Mouse (Mus musculus) kidney, embryonic 16.5 days (tissue): ENCODE data around the gene Gnat1. TPM values are rescaled to one million over a fixed set of nuclear protein-coding genes. Genes with fewer than 3 reads are reported as not detected.
A peak's percentile ranks its signal among the peaks of the same experiment; 100 is the strongest.

Experiments used
- ATAC-seq: fragments of 200-750 bp; cut with Nextera tagmentation; 2 replicates; pipeline ENCODE4 v1.8.0; 2017; ENCODE audit warnings: moderate TSS enrichment; ENCODE audit not compliant: low FRiP score, low TSS enrichment
- H3K27ac ChIP-seq: fragments of 300-500 bp; sonication (generic); 2 replicates; pipeline ENCODE4 v1.5.1; 2014; ENCODE audit warnings: low read length
- H3K27me3 ChIP-seq: fragments of 300-500 bp; sonication (generic); 2 replicates; pipeline ENCODE4 v1.6.1; 2014; ENCODE audit warnings: low read length, control low read depth, mixed read lengths; ENCODE audit not compliant: insufficient read depth
- H3K36me3 ChIP-seq: fragments of 300-500 bp; sonication (generic); 2 replicates; pipeline ENCODE4 v1.6.1; 2014; ENCODE audit warnings: low read length, control low read depth, mixed read lengths; ENCODE audit not compliant: insufficient read depth
- H3K4me1 ChIP-seq: fragments of 300-500 bp; sonication (generic); 2 replicates; pipeline ENCODE4 v1.6.1; 2014; ENCODE audit warnings: low read length, control low read depth, mixed read lengths; ENCODE audit not compliant: insufficient read depth
- H3K4me2 ChIP-seq: fragments of 300-500 bp; sonication (generic); replicated peaks from 2 replicates; pipeline ENCODE4 v1.6.1; 2014; ENCODE audit warnings: low read depth, low read length
- H3K4me3 ChIP-seq: fragments of 300-500 bp; sonication (generic); 2 replicates; pipeline ENCODE4 v1.5.1; 2014; ENCODE audit warnings: mild to moderate bottlenecking, low read length
- H3K9ac ChIP-seq: fragments of 300-500 bp; sonication (generic); replicated peaks from 2 replicates; pipeline ENCODE4 v1.6.1; 2014; ENCODE audit warnings: low read length
- H3K9me3 ChIP-seq: fragments of 300-500 bp; sonication (generic); 2 replicates; pipeline ENCODE4 v1.6.1; 2016; ENCODE audit warnings: low read length, control low read depth
- WGBS: fragments of 180-500 bp; shearing (Covaris S2); extraction: QIAGEN DNeasy Blood & Tissue Kit; methylation state at CpG from one replicate; pipeline ENCODE4 v1.1.7; 2014; 5-methylcytosine and 5-hydroxymethylcytosine counted together
- polyA plus RNA-seq: library from polyadenylated mRNA; unstranded; fragments of >200 nt; fragmentation: Nextera tagmentation; extraction: Ambion mirVana; gene quantifications from 2 replicates; pipeline ENCODE4 v1.2.1, GENCODE M21; 2015

The Gnat1 gene
- polyA plus RNA-seq, 1 experiment from 2014 or later, result 2.8 TPM

DNA sequence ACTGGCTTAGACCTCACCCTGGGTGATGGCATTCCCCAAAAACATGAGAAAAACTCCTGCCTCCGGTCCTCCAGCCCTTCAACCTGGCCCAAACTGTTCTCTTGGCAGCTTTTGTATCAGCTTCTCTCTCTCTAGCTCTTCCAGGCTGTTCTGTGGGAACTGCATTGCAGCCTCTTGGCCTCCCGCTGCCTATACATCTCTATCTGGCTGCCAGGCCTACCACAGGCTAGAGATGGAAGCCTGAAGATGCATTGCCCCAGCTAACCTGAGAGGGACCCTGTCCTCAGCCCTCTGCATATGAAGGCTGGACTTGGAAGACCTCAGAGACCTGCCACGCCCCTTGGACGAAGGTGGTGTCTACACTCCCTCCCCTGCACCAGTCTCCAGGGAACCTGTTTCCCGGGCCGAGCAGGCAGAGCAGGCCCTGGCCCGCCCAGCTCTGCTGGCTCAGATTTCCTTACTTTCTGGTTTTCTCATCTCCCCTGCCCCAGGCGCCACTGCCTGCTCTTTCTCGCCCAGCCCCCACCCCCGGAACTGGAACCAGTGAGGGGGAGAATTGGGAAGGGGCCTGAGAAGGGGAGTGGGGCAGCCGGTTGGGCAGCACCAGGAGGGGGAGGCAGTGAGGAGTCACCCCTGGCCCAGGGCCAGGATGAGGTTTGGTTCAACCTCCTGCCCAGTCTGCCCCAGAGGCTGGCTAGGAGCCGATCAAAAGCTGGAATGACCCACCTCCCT is 34.9 kb upstream of the Gnat1 start:
- peaks cover 48% of the 10 kb centered on the region for H3K4me1 ChIP-seq
- peak; percentile 77 for ATAC-seq
- no peaks in the 10 kb centered on the region for H3K27me3 ChIP-seq
- peak overlapping the region; percentile 94 for H3K27ac ChIP-seq
- 0 out of 2 replicates have a peak overlapping the region, but pooled peaks have one; percentile 11 for H3K4me2 ChIP-seq
- H3K9me3 ChIP-seq, result no peaks in the 10 kb centered on the region
- no peak overlapping the region for H3K4me3 ChIP-seq
- peak overlapping the region; percentile 41 for H3K9ac ChIP-seq
- no peaks in the 10 kb centered on the region for H3K36me3 ChIP-seq
- WGBS, result 9% methylated on average over 12 of the region's 12 CpGs

DNA sequence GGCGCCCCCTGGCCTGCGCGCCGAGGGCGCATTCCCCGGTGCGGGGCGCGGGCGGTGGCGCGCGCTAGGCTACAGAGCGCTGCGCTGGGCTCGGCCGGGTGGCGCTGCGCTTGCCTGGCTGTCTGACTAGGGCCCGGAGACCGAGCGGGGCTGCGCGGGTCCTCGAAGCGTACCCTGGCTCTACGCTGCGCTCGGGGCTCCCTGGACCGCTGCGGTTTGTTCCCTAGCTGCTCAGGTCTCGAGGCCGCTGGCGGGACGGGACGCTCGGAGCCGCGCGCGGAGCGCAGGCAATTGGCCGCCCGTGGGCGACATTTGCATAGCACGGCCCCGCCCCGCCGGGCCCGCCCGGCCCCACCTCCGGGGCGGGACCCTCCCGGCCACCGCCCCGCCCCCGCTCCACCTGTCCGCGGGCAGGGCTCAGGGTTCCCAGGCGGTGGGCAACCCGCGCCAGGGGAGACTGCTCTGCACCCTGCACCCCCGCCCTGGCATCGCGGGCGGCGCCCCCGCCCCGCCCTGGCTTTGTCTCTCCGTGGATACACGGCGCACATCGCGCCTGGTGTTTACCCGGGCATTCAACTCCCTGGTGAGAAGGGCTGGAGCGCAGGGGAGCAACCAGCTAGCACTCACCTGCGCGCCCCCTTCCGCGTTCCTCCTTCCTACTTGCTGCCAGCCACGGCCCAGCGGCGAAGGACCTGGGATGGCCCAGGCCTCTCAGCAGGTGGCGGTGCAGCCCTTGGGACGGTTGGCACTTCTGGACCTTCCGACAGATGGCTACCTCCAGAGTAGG is 30.4 kb upstream of the Gnat1 start, which contains the start of gene Sema3f:
Gene Sema3f, minus strand, starts transcription at position 779 of the 787 bp plus-strand sequence.
- Histone ChIP-seq H3K9ac (peak within 1 kb of the TSS; percentile 92), H3K36me3 (no peaks in the 10 kb centered on the region), H3K4me2 (peak within 1 kb of the TSS; percentile 88), H3K9me3 (no peaks in the 10 kb centered on the region), H3K27ac (peak within 1 kb of the TSS; percentile 91), H3K4me3 (peak within 1 kb of the TSS; percentile 80), H3K27me3 (no peaks in the 10 kb centered on the region), H3K4me1 (peaks cover 62% of the 10 kb centered on the region)
- peak; percentile 80 for ATAC-seq
- WGBS, result under 1% methylated on average over 76 of the region's 86 CpGs

DNA sequence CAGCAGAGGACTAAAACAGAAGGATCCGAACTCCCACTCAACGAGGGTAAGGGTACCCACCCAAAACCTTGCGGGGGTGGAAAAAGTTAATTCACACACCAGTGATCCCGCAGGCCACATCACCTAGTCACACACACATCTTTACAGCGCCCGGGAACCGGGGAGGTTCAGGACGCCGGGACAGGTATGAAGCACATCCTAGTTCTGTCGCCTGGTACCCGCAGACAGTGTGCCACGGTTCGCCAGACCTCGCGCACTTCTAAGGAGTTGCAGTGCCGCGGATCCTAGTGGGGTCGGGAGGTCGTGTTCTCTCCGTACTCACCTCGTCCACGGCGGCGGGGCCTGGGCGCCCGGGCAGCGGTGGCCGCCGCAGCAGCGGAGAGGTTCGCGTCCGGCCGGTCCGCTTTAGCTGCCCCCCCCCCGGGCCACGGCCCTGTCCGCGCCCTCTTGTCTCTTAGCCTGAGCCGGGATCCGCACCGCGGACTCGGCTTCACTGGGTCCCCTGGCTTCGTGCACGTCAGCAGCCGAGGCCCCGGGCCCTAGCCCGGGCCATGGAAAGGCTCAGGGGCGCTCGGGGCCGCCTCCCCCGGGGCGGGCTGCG is 29.7 kb upstream of the Gnat1 start:
- peaks cover 62% of the 10 kb centered on the region for H3K4me1 ChIP-seq
- WGBS, result under 1% methylated on average over 55 of the region's 55 CpGs
- H3K27me3 ChIP-seq, result no peaks in the 10 kb centered on the region
- H3K36me3 ChIP-seq, result 0 out of 2 replicates have a peak, but pooled peaks cover 4% of the 10 kb centered on the region
- ATAC-seq, result no peak
- H3K9me3 ChIP-seq, result no peaks in the 10 kb centered on the region
- peak overlapping the region; percentile 88 for H3K4me2 ChIP-seq
- H3K4me3 ChIP-seq, result peak overlapping the region; percentile 80
- peak overlapping the region; percentile 92 for H3K9ac ChIP-seq
- H3K27ac ChIP-seq, result peak overlapping the region; percentile 91

DNA sequence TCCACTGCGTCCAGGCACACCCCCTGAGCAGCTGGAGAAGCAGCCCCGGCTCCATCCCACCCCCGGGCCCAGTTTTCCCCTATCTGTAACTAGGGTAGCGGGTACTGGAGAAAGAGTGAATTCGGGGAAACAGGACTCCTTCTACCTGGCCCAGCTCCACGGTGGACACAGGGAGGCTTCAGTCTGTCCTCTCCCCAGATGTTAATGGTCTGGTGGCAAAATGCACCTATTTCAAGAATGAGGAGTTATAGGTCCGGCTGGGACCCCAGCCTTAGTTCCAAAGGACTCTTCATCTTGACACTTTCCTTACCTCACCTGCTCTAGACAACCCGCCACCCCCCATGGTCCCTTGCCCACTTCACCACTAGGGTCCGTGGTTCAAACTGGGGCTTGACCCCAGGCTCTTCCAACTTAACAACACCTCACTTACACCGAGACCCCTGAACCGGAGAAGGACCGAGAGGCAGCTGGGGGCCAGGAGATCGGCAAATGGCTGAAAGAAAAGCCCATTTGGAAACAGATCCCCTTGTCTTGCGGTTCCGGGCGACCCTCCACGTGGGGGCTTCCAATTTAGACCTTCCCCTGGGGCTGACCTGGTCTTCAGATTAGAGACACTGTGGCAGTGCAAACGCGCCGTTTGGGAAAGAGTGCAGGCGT is 29.1 kb upstream of the Gnat1 start:
- H3K4me2 ChIP-seq, result peak overlapping the region; percentile 88
- 2% methylated on average over 21 of the region's 21 CpGs for WGBS
- ATAC-seq, result no peak
- 0 out of 2 replicates have a peak, but pooled peaks cover 10% of the 10 kb centered on the region for H3K36me3 ChIP-seq
- H3K4me3 ChIP-seq, result peak overlapping the region; percentile 80
- peaks cover 62% of the 10 kb centered on the region for H3K4me1 ChIP-seq
- peak overlapping the region; percentile 91 for H3K27ac ChIP-seq
- H3K9ac ChIP-seq, result peak overlapping the region; percentile 92
- no peaks in the 10 kb centered on the region for H3K9me3 ChIP-seq
- no peaks in the 10 kb centered on the region for H3K27me3 ChIP-seq

DNA sequence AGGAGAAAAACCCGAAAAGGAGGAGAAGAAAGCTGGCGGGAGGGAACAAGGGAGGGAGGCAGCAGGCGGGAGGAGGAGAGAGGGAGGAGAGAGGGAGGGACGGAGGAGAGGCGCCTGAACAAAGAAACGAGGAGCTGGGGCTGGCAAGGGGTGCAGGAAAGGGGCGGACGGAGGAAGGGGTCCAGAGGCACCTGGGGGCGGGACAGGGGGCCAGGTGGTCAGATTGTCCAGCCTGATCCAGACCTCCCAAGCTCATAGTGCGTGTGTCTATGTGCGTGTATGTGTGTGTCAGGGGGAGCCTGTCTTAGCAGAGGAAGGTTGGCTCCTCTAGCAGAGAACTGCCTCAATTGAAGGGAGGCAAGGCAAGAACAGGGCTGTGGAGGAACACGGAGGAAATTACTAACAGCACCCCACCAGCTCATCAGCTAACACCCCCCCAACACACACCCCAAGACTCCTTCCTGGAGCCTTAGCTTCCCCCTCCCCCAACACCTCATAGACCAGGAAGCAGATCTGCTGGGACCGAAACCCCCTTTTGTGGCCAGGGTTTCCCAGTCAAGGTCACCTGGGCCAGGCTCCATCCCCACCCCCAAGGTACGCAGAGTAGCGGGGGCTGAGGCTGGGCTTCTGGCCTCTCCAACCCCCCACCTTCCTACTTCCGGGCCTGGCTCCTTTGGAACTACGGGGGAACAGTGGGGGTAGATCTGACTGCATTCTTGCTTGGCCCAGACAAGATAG is 28.4 kb upstream of the Gnat1 start:
- Histone ChIP-seq H3K36me3 (0 out of 2 replicates have a peak, but pooled peaks cover 10% of the 10 kb centered on the region), H3K4me2 (peak overlapping the region; percentile 88), H3K27me3 (no peaks in the 10 kb centered on the region), H3K4me1 (peaks cover 62% of the 10 kb centered on the region), H3K9me3 (no peaks in the 10 kb centered on the region), H3K9ac (peak overlapping the region; percentile 92), H3K4me3 (peak overlapping the region; percentile 80), H3K27ac (peak overlapping the region; percentile 91)
- ATAC-seq, result no peak
- 5% methylated on average over 17 of the region's 17 CpGs for WGBS

DNA sequence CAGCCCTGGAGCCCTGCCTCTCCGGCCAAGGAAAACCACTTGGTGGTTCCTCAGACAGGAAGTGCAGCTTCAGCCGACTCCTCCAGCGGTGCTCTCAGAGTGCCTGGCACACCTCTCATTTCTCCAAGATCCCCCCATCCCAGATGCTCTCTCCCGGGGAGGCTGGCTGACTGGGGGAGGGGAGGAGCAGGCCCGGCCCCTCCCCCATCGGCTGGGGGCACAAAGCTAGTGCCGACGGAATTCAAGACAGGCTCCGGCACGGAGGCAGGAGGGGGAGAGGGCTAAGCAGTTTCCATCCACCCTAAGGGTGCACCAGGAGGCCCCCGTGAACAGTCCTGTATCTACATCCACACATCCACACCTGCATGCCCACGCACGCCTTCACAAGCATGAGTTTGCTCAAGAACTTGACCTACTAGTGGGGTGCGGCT is 27.3 kb upstream of the Gnat1 start:
- 3% methylated on average over 14 of the region's 14 CpGs for WGBS
- no peaks in the 10 kb centered on the region for H3K27me3 ChIP-seq
- no peaks in the 10 kb centered on the region for H3K9me3 ChIP-seq
- peak overlapping the region; percentile 80 for H3K4me3 ChIP-seq
- H3K4me1 ChIP-seq, result peaks cover 71% of the 10 kb centered on the region
- peak overlapping the region; percentile 91 for H3K27ac ChIP-seq
- ATAC-seq, result no peak
- peak overlapping the region; percentile 88 for H3K4me2 ChIP-seq
- H3K36me3 ChIP-seq, result 0 out of 2 replicates have a peak, but pooled peaks cover 10% of the 10 kb centered on the region
- H3K9ac ChIP-seq, result peak overlapping the region; percentile 92

DNA sequence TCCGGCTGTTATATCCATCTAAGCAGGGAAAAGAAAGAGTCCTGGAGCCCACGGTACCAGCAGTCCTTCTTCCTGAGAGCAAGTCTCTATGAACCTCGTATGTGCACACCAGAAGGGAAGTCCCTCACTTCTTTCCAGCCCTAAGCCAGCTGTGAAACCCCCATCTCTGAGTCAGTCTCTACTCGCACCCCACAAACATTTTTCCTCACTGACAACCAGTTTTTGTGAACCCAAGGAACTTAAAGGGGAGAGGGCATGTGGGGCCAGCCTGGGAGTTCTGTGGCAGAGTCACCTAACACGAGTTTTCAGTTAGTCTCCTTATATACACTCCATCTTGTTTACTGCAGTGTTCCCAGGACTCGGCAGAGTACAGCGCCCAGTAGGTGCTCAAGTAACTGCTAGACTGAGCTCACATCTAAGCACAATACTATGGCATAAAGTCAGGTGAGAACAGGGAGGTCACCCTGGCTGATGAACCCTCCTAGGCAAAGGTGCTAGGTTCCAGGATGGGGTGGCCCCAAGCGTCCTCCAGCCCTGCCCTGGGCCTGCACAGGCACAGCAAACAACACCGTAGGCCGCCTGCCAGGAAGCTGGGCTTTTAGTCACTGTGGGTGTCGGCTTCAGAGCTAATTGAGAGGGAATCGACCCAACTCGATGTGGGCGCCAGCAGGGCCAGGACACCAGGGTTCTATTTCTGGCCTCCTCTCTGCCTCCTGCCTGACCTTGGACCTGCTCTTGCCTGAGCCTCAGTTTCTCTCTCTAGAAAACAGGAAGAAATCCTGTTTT is 24.0 kb upstream of the Gnat1 start:
- Histone ChIP-seq H3K36me3 (0 out of 2 replicates have a peak, but pooled peaks cover 10% of the 10 kb centered on the region), H3K27me3 (no peaks in the 10 kb centered on the region), H3K9me3 (no peaks in the 10 kb centered on the region), H3K9ac (peak overlapping the region; percentile 47), H3K27ac (peak overlapping the region; percentile 31; the same call in 1 of the 2 replicates), H3K4me1 (peaks cover 100% of the 10 kb centered on the region), H3K4me2 (no peak overlapping the region), H3K4me3 (no peak overlapping the region)
- 46% methylated on average over 14 of the region's 14 CpGs for WGBS
- no peak for ATAC-seq

DNA sequence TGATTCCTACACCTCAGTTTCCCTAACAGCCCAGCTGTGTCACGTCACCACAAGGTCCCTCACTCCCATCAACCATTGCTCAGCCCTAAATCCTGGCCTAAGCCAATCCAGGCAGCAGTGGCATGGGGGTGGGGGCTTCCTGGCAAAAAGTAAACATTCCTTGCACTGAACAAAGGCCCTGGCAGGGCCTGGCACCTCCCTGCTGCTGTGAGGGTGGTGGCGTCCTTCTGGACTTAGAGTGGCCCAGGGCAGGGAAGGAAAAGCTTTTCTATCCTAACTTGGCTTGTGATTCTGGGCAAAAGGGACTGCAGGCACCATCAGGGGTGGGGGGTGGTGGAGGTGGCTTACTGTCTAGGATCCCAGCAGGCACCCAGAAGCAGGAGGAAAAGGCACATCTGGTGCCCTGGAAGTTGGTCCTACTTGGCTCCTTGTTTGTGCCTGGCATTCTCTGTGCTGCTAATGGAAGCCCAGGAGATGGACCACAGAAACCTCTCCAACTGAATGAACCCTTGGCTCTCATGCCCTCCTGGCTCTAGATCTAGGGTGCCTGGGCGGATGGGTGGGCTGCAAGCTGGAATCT is 23.2 kb upstream of the Gnat1 start:
- peak overlapping the region; percentile 2; the same call in 1 of the 2 replicates for H3K4me2 ChIP-seq
- no peaks in the 10 kb centered on the region for H3K9me3 ChIP-seq
- H3K4me3 ChIP-seq, result no peak overlapping the region; the same call in 1 of the 2 replicates
- H3K4me1 ChIP-seq, result peaks cover 100% of the 10 kb centered on the region
- peak overlapping the region; percentile 47 for H3K9ac ChIP-seq
- no peaks in the 10 kb centered on the region for H3K27me3 ChIP-seq
- peak overlapping the region; percentile 63 for H3K27ac ChIP-seq
- no peak for ATAC-seq
- WGBS, result 57% methylated on average over 3 of the region's 3 CpGs
- H3K36me3 ChIP-seq, result 0 out of 2 replicates have a peak, but pooled peaks cover 10% of the 10 kb centered on the region
